Mouse (Mus musculus): ENCODE measurements at regions not wholly inside any gene's neighbourhood (a gene's known extent, or its start where the extent isn't known, plus 50 kb on each side); places are given as distances from the start of the nearest gene placed in this dataset.

DNA sequence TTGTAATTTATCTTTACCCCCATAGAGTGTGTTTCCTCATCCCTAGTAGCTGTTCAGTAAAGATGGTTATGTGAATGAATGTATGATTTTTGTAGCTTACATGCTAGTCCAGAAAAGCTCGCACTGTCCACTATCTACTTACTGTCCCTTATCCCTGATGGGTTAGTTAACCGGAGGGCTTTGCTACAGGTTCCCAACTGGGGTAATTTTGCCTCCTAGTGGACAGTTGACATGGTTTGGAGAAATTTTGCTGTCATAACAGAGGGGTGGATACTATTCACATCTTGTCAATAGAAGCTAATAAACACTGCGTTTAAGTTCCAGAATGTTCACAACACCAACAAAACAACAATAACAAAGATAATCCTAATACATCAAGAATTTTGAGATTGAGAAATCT is 711.6 kb downstream of the Nup35 start:
- no peak for ATAC-seq (replicated peaks; ENCODE audit: low FRiP score, low read depth)
- TF ChIP-seq CTCF (IDR thresholded peaks at IDR 0.05; ENCODE audit: low read depth), result peak; percentile 42; the same call in 1 of the 2 replicates

GRCm38 (mm10) chr2:81336982-81337381 is 716.0 kb upstream of the Zfp804a start:
- TF ChIP-seq CTCF (IDR thresholded peaks at IDR 0.05; ENCODE audit: low read depth), result no peak
- H3K4me2 ChIP-seq (ENCODE audit: low read length), result no peak overlapping the region
- H3K4me3 ChIP-seq (replicated peaks; ENCODE audit: low read depth, low read length), result no peak overlapping the region
- no peaks in the 10 kb centered on the region for H3K9me3 ChIP-seq (replicated peaks; ENCODE audit: low read length)
- peak; percentile 78 for DNase-seq (ENCODE audit: low spot score)
- no peak overlapping the region for H3K9ac ChIP-seq (ENCODE audit: low read depth, low read length)
- 39% methylated on average over 2 of the region's 2 CpGs for WGBS
- H3K27ac ChIP-seq, result no peak overlapping the region
- H3K36me3 ChIP-seq (ENCODE audit: insufficient read depth, low read length), result no peaks in the 10 kb centered on the region
- ATAC-seq (replicated peaks; ENCODE audit: low FRiP score, low read depth), result peak; percentile 88
- H3K27me3 ChIP-seq (ENCODE audit: insufficient read depth, low read length), result no peaks in the 10 kb centered on the region
- H3K4me1 ChIP-seq (replicated peaks; ENCODE audit: insufficient read depth, low read length), result no peaks in the 10 kb centered on the region

More for the DNA sequence above, 711.6 kb downstream of the Nup35 start:
- no peak for DNase-seq (ENCODE audit: low spot score)
- 77% methylated on average over 3 of the region's 3 CpGs for WGBS
- Histone ChIP-seq H3K4me3 (replicated peaks; ENCODE audit: low read depth, low read length) (no peak overlapping the region), H3K4me2 (ENCODE audit: low read length) (no peak overlapping the region), H3K9ac (ENCODE audit: low read depth, low read length) (no peak overlapping the region), H3K27me3 (ENCODE audit: insufficient read depth, low read length) (no peaks in the 10 kb centered on the region), H3K9me3 (replicated peaks; ENCODE audit: low read length) (no peaks in the 10 kb centered on the region), H3K27ac (no peak overlapping the region), H3K4me1 (replicated peaks; ENCODE audit: insufficient read depth, low read length) (no peaks in the 10 kb centered on the region), H3K36me3 (ENCODE audit: insufficient read depth, low read length) (no peaks in the 10 kb centered on the region)

- Histone ChIP-seq H3K9me3 (replicated peaks; ENCODE audit: low read length) (no peaks in the 10 kb centered on the region), H3K4me1 (replicated peaks; ENCODE audit: insufficient read depth, low read length) (no peaks in the 10 kb centered on the region), H3K27me3 (ENCODE audit: insufficient read depth, low read length) (no peaks in the 10 kb centered on the region), H3K36me3 (ENCODE audit: insufficient read depth, low read length) (no peaks in the 10 kb centered on the region), H3K4me3 (replicated peaks; ENCODE audit: low read depth, low read length) (no peak overlapping the region), H3K27ac (no peak overlapping the region), H3K4me2 (ENCODE audit: low read length) (no peak overlapping the region), H3K9ac (ENCODE audit: low read depth, low read length) (no peak overlapping the region)
- TF ChIP-seq CTCF (IDR thresholded peaks at IDR 0.05; ENCODE audit: low read depth), result no peak
- ATAC-seq (replicated peaks; ENCODE audit: low FRiP score, low read depth) (no peak), DNase-seq (ENCODE audit: low spot score) (no peak)
- 91% methylated on average over 2 of the region's 2 CpGs for WGBS
These were observed 712.6 kb upstream of the Zfp804a start for GRCm38 (mm10) chr2:81340417-81340816.

Data from kidney, postnatal 0 days (tissue).